Mouse (Mus musculus) bone marrow macrophage, adult 2 months (primary cell): ENCODE data around the gene Krt16.

Experiments
- CTCF ChIP-seq: IDR thresholded peaks from 2 replicates; pipeline ENCODE4 v1.5.1; 2012; ENCODE audit warnings: low read depth, mild to moderate bottlenecking, low read length, moderate library complexity
- POLR2A ChIP-seq: IDR thresholded peaks from 2 replicates; pipeline ENCODE4 v1.6.1; 2012; ENCODE audit warnings: mild to moderate bottlenecking, low read depth, low read length, borderline replicate concordance

DNA sequence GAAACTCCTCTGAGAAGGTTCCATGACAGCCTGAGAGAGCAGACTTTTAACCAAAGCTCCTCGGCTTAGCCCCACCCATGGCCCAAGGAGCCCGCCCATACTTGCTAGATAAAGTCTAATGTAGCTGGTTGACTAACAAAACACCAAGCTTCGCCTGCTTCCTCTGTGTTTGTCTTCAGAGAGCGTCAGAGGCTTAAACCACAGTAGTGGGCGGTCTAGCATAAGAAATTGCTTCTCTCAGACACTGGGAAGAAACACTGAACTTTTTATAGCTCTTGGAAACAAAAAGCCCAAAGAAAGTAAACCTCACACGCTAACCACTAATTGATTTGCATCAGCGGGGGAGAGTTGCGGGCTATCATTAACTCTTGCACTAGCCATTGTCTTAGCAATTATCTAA is 27.0 kb downstream of the Krt16 start:
- TF ChIP-seq CTCF (no peak), POLR2A (no peak)
